Mouse (Mus musculus): ENCODE results near the gene Tmem101.

GRCm38 (mm10) chr11:102196018-102196797, 40.0 kb upstream of the Tmem101 start:
- no peak for TF ChIP-seq CTCF (IDR thresholded peaks at IDR 0.05; ENCODE audit: low read depth)
- no peak for TF ChIP-seq EP300 (IDR thresholded peaks at IDR 0.05; ENCODE audit: low read depth)

All from liver, postnatal 0 days (tissue).